Mouse (Mus musculus) thymus, adult 2 months (tissue): ENCODE measurements around the gene Gpatch2.

Source experiments
- CTCF ChIP-seq: fragments of 200-500 bp; IDR thresholded peaks from 2 replicates; pipeline ENCODE4 v1.5.1; 2012; ENCODE audit warnings: mild to moderate bottlenecking, control low read depth, low read length, moderate library complexity, borderline replicate concordance; ENCODE audit not compliant: control insufficient read depth, poor library complexity, insufficient read depth; ENCODE audit errors: extremely low read depth
- POLR2A ChIP-seq: fragments of 200-500 bp; IDR thresholded peaks from 2 replicates; pipeline ENCODE4 v1.6.1; 2012; ENCODE audit warnings: mild to moderate bottlenecking, low read length, control low read depth, moderate library complexity; ENCODE audit not compliant: control insufficient read depth, poor library complexity, insufficient read depth; ENCODE audit errors: extremely low read depth

DNA sequence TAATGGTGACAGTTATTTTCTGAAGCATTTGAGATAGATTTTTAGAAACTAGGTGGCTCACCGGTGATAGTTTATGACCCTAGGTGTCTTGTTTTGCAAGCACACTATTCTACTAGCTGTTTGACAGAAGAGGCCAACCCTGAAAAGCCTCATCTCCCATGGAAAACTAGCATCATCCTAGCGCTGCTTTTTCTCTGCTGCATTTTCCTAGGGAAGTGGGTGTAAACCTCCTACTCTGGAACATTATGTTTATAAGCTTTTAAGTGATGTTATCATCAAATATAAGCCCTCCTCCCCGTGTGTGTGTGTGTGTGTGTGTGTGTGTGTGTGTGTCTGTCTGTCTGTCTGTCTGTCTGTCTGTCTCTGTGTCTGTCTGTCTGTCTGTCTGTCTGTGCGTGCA lies 64.5 kb downstream of the Gpatch2 start:
- TF ChIP-seq CTCF = no peak
- no peak for TF ChIP-seq POLR2A
